Mouse (Mus musculus): ENCODE data around the gene Hoxa4.

The Hoxa4 gene

GRCm38 (mm10) chr6:52164626-52165440 is 26.7 kb downstream of the Hoxa4 start, which contains the start of gene Hoxa2:
Gene Hoxa2 (minus strand): TSS chr6:52164831.
- no peak for DNase-seq (ENCODE audit: low spot score)

GRCm38 (mm10) chr6:52164051-52164625 is 27.4 kb downstream of the Hoxa4 start:
- no peak for DNase-seq (ENCODE audit: low spot score)

DNA sequence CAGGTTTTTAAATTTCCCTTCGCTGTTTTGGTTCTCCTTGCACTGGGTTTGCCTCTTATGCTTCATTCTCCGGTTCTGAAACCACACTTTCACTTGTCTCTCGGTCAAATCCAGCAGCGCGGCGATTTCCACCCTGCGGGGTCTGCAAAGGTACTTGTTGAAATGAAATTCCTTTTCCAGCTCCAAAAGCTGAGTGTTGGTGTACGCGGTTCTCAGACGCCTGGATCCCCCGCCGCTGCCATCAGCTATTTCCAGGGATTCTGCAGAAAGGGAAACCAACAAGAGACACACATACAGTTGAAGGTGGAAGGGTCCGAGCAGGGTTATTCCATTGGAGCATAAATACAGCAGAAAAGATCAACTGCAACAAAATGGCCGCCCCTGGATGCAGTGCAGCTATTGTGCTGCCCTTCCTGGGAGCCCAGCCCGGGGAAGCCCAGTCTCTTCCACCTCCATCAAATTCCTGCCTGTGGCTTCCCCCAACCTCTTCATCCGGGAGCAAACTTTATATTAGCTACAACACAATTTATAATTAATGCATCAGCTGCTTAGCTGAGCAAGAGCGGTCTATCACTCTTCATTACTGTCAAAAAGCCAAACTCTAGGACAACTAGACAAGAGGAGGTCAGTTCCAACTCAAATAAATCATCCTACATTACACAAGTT is 28.1 kb downstream of the Hoxa4 start:
- DNase-seq (ENCODE audit: low spot score): no peak

DNA sequence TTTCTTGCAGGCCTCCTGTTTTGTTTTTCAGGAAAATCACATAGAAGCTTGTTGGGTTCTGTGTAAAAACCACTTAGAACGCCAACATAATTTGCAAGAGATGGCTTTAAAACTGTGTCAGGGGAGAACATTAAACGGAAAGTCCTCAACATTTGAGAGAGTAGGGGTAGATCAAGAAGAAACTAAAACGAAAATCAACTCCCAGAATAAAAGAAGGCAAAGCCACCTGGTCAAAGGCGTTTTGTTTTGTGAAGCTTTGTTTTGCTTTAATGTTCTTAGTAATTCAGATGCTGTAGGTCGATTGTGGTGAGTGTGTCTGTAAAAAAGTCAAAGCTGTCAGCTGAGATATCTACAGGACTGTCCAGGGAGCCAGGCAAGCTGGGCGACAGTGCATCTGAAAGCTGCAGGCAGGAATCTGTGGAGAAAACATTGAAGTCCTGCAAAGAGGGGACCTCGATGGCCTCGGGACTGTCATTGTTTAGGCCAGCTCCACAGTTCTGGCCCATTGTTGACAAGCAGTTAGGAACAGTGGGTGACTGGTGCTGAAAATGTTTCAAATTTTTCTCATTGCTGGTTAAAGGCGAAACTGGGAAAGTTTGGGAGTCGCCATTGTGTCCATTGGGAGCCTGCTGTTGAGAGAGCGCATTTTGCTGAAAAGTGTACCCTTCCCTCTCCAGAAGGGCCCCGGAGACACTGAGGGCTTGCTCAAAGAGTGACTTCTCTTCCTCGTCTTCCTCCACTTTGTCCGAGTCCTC is 28.8 kb downstream of the Hoxa4 start:
- DNase-seq (ENCODE audit: low spot score): no peak

GRCm38 (mm10) chr6:52162093-52162380 is 29.5 kb downstream of the Hoxa4 start:
- DNase-seq (ENCODE audit: low spot score): no peak

GRCm38 (mm10) chr6:52161336-52162092 is 30.0 kb downstream of the Hoxa4 start:
- DNase-seq (ENCODE audit: low spot score): no peak

- DNase-seq (ENCODE audit: low spot score): peak; percentile 40
Observed at GRCm38 (mm10) chr6:52160511-52161335, 30.8 kb downstream of the Hoxa4 start.

DNA sequence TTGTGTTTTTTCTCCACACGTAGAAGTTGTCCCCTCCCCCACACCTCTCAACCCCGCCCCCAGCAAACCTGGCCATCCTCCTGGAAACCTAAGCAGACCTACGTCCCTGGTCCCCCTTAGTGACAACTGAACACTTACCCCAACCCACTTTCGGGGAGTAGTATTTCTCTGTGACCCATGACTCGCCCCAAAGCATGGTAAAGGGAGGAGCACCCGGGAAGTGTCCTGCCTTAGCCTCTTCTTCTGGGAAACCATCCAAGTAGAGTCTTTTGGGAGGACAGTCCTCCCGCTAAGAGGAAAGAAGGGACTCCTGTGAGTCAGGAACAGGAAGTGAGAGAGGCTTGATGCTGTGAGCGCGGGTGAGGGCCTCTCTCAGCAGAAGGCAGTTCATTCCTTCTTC is 31.6 kb downstream of the Hoxa4 start:
- no peak for DNase-seq (ENCODE audit: low spot score)

DNA sequence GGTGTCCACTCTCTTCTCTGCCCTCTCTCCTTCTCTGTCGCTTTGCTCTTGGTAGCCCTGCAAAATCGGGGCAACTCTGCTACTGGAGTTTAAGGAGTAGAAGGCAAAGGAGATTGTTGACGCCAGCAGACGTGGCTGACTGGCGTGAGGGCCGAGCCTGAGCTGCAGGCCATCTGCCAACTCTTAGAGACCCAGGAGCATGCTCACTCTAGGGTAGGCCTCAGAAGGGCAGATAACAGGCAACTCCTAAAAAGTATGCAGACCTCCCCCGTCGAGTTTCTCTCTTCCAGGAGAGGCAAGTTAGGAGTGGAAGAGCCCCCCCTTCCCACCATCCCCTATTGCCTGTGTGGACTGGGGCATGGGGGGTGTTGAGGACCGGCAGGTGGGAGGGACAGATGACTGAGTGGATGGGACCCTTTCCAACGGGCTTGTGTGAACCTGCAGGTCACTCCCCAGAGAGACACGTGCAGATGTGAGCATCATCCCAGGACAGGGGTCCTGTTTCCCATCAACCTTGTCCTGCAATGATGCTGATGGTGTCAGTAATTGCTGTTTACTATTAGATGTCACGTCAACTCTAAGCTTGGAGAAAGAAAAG is 32.3 kb downstream of the Hoxa4 start:
- DNase-seq (ENCODE audit: low spot score): no peak

DNA sequence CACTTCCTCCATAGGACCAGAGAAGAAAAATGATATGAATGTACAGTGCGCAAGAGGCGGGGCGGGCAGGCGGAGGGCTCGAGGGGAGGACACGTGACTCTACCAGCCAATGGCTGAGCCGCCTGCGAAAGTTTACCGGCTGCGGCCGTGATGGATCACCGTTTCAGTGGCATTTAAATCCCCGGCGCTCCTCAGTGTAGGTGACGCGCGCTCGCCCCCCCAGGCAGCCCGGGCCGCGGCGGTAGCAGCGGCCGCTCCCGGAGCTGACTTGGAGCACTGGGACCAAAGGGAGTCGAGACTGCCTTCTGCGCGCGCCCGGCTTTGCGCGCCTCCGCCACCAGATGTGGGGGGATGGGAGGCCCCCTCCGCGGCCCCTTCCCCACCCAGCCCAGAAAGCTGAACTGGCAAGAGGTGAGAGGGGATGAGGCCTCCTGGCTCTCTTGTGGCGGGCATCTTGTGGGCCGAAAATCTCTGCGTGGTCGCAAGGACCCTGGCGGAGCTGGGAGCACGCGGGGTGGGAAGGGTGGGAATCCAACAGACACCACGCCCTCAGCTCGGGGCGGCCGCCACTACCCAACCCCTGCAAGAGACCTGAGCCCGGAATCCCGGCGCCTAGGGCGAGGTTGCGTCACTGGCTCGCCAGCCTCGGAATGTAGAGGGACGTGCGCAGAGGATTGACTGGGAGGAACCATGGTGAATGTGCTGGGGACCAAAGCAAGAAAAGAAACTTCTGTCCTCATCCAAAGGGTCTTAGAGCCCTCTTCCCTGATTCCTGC is 33.1 kb downstream of the Hoxa4 start, which contains the start of gene Hoxa1:
Hoxa1 (minus strand) TSS at position 42 of the 776 bp plus-strand sequence.
- peak; percentile 44 for DNase-seq (ENCODE audit: low spot score)

GRCm38 (mm10) chr6:52157466-52158275 is 33.9 kb downstream of the Hoxa4 start:
- DNase-seq (ENCODE audit: low spot score): no peak

GRCm38 (mm10) chr6:52156551-52157200 is 34.9 kb downstream of the Hoxa4 start:
- no peak for DNase-seq (ENCODE audit: low spot score)

- DNase-seq (ENCODE audit: low spot score): no peak
Observed at GRCm38 (mm10) chr6:52155471-52155870, 36.1 kb downstream of the Hoxa4 start.

- no peak for DNase-seq (ENCODE audit: low spot score)
Observed at GRCm38 (mm10) chr6:52154044-52154443, 37.5 kb downstream of the Hoxa4 start.

DNA sequence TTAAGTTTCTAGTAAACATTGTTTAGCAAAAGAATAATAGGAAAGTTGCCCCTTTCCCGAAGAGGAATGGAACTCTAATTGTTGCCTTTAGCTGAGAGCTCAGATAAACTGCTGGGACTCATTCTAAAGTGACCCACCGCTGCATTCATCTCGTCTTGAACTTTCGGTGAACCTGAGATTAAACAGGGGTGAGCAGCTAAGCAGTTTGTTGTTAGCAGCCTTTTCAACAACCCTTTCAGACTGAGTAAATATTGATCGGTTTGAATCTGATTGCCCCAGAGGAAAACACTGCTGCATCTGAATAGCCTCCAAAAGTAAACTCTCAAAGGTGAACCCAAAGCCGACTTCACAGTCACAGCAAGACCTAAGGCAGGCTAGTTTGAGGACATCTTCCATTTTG is 38.3 kb downstream of the Hoxa4 start:
- DNase-seq (ENCODE audit: low spot score): no peak

GRCm38 (mm10) chr6:52152226-52153193 is 39.0 kb downstream of the Hoxa4 start:
- no peak for DNase-seq (ENCODE audit: low spot score)

DNA sequence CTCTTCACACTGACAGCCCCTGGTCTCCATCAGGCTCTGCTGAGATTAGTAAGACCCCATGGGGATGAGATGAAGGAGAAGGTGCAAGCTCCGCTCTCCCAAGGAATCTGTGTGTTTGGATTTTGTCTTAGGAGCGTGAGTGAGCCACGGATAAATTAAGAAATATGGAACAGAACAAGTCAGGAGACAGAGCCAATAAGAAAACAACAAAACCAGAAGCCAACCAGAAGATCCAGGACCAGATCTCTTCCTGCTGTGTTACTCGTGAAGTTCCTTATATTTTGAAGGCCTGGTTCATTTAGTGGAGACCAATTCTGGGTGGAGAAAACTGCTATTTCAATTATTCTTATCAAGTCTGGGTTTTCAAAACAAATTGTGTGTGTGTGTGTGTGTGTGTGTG is 40.0 kb downstream of the Hoxa4 start:
- DNase-seq (ENCODE audit: low spot score): no peak
